Mouse (Mus musculus): ENCODE results near the gene Rab2b.
"Not testable (repeated sequence)": the region's sequence is repeated elsewhere in the genome, so short reads cannot be mapped to it uniquely, and the experiment has no call there.

Rab2b gene

GRCm38 (mm10) chr14:52278932-52279746 is at the start of gene Rab2b, which contains the start of gene Tox4:
Rab2b (minus strand) TSS chr14:52279545.
Tox4 (plus strand) TSS chr14:52279146.
- DNase-seq, result peak; percentile 98

- DNase-seq, result no peak
These were observed 48.8 kb upstream of the Rab2b start, which contains the start of gene Sall2 for GRCm38 (mm10) chr14:52327910-52328812. Sall2 (minus strand) TSS chr14:52328762.

DNA sequence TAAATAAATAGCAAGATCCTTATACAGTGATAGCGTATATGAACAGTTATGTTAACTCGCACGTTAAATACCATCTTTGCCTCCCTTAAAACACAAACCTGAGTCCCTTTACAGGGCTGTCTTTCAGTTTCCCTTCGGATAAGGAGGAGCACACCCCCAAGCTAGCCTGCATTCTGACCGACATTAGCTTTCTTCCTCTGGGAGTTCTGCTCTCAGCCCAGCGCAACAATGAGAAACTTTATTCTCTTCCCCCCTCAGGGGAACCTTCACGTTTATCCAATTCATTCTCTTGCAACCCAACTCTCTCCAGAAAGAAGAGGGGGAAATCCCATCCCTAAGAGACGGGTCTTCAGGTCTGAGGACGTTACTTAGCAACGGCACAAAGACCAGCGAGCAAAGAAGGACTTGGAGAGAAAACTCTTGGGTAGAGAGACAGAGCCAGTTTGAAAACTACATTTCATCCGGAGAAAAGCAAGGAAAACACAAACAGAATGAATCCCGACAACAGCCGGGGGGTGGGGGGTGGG is 48.1 kb upstream of the Rab2b start:
- DNase-seq, result no peak

GRCm38 (mm10) chr14:52325890-52326289 is 46.5 kb upstream of the Rab2b start:
- DNase-seq, result no peak

- no peak for DNase-seq
These were observed 40.0 kb upstream of the Rab2b start for GRCm38 (mm10) chr14:52319361-52319760.

GRCm38 (mm10) chr14:52316441-52317225 is 37.3 kb upstream of the Rab2b start:
- peak; percentile 49 for DNase-seq

DNA sequence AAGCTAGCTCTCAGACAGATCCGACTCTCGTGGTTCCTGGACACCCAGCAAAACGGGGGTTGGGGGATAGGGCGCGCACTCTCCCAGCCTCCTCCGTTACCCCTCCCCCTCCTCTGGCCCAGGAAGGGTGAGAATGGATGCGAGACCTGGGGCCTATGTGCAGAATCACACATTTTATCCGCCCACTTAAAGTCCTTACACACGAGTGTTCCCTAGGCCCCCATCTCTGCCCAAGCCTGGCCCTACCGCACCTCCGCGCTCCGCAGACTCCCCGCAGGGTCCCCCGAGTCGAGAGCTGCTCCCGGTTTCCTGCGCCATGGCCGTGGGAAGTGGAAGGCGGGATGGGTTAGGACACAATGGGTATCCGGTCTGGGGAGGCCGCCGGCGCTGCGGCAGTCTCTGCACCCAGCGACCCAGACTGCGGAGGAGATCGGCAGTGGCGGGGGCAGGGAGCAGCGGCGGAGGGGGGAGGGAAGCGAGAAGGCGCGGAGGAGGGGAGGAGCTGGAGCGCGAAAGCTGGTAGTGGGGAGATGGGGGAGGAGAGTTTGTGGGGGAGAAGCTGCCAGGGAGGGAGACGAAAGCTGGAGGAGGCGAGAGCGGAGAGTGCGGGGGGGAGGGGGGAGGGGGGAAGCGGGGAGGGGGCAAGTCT is 36.6 kb upstream of the Rab2b start:
- DNase-seq, result peak; percentile 81

- no peak for DNase-seq
These were observed 36.0 kb upstream of the Rab2b start for GRCm38 (mm10) chr14:52315283-52315780.

DNA sequence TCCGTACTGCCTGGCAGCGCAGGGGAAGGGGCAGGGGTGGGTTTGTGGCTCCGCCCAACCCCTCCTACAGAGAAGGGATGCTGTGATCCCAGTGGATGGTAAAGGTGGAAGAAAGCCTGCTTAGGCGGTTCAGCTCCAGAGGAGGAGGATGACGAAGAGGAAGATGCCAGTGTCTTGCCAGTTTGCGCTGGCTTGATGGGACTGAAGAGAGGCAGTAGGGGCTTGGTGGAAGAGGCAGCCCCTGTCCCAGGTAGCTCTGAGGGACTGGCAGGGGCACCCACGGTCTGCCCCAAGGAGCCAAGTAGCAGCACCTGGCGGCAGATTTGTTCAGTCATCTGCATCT is 35.4 kb upstream of the Rab2b start:
- DNase-seq, result no peak

- no peak for DNase-seq
These were observed 34.8 kb upstream of the Rab2b start for GRCm38 (mm10) chr14:52313931-52314807.

DNA sequence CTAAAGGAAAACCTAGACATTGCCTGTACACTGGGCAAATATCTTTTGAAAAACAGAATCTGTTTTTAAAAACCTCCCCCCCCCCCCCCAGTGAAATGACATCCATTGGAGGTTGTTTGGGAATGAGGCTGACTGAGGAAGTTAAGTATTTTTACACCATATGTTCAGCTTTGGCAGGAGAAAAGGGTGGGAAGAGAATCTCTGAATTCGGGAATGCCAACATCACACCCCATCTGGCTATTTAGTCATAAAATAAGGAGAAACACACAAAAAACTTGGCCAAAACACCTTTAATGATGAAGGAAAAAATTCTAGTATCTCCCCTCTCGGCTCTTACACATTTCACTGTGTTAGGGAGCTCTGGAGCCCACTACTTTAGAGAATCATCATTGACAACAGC is 31.6 kb upstream of the Rab2b start:
- DNase-seq, result no peak

GRCm38 (mm10) chr14:52310343-52310742 is 31.0 kb upstream of the Rab2b start:
- DNase-seq, result not testable (repeated sequence)

DNA sequence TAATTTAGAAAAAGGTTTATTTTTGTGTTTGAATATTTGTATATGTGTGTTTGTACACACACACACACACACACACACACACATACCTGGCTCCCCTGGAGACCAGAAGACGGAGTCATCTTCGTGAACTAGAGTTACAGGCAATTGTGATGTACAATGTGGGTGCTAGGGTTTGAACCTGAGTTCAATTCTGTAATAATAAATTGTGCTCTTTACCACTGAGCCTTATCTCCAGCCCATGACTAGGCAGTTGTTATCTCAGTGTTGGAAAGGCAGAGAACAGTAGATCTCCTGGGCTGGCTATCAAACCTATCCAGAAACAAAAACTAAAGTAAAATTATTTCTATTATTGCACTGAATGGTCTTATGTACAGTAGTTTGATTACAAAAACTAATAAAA is 26.8 kb upstream of the Rab2b start:
- DNase-seq, result no peak

DNA sequence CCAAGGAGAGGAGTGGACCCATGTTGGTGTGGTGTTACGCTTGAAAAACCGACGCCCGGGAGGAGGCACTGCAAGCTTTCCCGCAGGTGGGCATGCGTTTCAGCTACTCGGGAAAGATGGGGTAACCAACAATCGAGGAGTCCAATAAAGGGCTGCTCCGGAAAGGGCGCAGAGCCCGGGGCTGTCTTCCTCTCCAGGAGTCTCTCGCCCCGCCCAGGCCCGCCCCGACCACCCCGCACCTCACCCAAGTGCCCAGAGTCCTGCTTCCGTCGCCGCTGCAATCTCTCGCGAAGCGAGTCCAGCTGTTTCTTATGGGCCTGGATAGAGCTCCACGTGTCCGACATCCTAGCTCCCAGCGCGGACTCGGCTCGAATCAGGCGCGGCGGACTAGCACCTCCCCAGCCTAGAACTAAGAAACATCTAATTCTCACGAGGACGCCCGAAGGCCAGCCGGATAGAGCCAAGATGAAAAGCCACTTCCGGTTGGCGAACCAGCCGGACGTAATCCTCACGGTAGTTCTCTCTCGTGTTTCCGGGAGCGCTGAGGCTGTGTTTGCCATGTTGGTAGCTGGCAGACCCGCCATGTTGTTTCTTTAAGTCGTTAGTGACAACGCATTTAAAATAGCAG is 25.4 kb upstream of the Rab2b start, which contains the start of gene Mettl3:
Gene Mettl3, minus strand, starts transcription at position 485 of the 628 bp plus-strand sequence.
- DNase-seq, result peak; percentile 96

DNA sequence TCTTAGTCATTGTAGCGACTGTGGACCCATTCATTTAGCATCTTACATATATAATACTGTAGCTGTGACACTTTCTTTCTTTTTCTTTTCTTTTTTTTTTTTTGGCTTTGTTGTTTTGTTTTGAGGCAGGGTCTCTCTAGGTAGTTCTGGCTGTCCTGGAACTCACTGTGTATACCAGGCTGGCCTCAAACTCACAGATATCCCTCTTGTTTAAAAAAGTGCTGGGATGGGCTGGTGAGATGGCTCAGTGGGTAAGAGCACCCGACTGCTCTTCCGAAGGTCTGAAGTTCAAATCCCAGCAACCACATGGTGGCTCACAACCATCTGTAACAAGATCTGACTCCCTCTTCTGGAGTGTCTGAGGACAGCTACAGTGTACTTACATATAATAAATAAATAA is 24.2 kb upstream of the Rab2b start:
- DNase-seq, result not testable (repeated sequence)

- no peak for DNase-seq
These were observed 16.4 kb upstream of the Rab2b start for GRCm38 (mm10) chr14:52295558-52296264.

DNA sequence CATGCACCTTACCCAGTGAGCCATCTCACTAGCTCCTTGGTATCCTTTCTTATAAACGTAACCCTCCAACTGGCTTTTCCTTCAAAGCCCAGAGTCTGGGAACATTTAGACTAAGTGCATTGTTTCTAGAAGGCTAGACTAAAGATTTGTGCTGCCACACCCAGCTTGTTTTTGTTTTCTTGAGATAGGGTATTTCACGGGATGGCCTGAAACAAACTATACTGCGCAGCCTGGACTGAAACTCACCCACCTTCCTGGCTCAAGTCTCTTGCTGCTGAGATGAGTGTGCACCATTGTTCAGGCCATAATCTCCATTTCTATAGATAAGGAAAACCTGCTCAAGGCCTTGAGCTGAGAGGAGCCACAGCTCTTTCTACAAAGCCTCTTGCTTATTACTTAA is 4.8 kb upstream of the Rab2b start:
- no peak for DNase-seq

- no peak for DNase-seq
These were observed 4.3 kb upstream of the Rab2b start for GRCm38 (mm10) chr14:52283629-52284028.

- DNase-seq, result no peak
These were observed 389 bp upstream of the Rab2b start for GRCm38 (mm10) chr14:52279747-52280120.

DNA sequence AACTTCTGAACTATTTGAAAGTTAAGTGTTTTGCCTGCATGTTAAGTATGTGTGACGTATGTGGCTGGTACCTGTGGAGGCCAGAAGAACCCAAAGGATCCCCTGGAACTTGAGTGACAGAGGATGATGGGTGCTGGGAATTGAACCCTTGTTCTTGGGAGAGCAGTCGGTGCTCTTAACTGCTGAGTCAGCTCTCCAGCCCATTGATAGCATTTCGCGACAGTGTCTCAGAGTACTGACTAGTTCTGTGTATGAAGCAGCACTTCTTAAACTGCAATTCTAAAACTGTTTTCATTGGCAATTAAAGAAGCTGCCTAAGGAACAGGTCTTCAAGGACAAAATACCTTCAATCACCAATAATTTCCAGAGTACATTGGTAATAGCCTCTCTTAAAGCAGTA is 2.1 kb downstream of the Rab2b start:
- DNase-seq, result no peak
